Mouse (Mus musculus) adipocyte (in vitro differentiated cells): Measurements from ENCODE around the gene Spats1.

Source experiments
- DNase-seq: peaks from one replicate; pipeline ENCODE4 v3.0.0-alpha.2; 2016; ENCODE audit warnings: low spot score

The Spats1 gene

DNA sequence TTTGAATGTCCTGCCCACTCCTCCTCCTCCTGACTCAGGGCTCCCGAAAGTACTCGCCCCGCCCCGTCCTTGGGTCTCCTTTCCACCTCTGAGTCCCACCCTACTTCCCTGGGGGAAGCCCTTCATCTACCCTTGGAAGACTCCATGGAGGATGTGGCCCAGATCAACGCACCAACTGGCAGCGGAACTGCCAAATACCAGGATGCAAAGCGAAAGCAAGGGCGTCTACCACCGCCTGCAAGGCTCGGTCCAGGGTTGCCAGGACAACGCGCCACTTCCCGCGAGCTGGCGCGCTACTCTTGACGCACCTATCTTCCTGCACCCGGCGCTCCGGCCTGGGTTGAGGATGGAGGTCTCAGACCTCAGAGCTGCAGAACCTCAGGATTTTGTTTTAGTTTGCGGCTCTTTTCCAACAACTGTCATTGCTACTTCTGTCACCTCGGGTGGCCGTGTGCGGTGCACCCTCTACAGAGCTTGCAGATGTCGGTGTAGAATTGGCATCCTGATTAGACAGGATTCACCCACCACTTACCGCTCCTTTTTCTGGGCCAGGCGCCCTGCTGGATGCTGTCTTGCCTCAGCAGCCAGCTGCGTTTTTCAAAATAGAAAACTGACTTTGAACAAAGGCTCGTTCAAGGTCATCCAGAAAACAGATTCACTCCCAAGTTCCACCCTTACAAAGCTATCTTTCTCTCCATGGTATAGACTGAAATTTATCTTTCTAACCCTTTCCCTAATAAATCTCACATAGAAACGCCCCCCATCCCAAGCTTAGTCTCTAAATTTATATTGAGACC is at the start of gene Spats1:
Gene Spats1 (minus strand): TSS at position 747 of the 797 bp plus-strand sequence.
- no peak for DNase-seq

DNA sequence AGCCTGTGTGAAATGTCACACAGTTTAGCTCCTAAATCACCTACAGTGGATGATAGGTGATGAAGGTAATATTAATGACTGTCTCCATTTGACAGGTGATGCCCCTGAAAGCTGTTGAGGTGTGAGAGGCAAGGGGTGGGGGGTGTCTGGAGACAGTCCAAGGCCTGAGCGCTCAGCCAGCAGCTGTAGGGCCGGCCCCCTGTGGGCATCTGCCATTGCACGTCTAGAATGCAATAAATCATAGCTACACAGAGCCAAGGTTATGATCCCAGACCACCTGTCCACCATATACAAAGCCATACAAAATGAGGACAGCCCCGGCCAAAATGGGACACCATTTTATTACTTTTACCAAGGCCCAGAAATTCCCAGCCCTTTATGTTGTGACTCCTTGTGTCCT is 49.7 kb upstream of the Spats1 start:
- no peak for DNase-seq

DNA sequence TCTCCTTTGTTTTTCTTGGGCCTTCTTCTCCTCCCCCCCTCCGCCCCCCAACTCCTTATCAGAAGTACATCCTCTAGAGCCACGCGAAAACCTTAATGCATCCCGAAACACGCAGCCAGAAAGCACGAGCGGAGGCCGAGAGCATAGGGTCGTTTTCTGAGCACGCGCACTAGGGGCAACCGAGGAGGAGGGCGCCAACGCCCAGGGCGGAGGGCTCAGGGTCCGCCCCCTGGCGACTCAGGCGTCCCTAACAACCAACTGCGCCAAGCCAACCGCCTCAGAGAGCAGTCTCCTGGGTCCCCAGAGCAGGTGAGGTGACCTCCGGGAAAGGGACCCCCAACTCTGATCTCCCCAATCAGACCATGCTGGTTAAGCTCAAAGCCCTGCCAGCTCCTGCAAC is 48.0 kb upstream of the Spats1 start, which contains the start of gene Tcte1:
Gene Tcte1 (plus strand): TSS at position 172 of the 400 bp plus-strand sequence.
- no peak for DNase-seq

GRCm38 (mm10) chr17:45520136-45520535 is 44.9 kb upstream of the Spats1 start:
- DNase-seq = no peak

- no peak for DNase-seq
These were observed 43.7 kb upstream of the Spats1 start for GRCm38 (mm10) chr17:45518766-45519475.

GRCm38 (mm10) chr17:45517549-45518215 is 42.5 kb upstream of the Spats1 start:
- DNase-seq = no peak

- DNase-seq = no peak
These were observed 41.9 kb upstream of the Spats1 start for GRCm38 (mm10) chr17:45517135-45517534.

DNA sequence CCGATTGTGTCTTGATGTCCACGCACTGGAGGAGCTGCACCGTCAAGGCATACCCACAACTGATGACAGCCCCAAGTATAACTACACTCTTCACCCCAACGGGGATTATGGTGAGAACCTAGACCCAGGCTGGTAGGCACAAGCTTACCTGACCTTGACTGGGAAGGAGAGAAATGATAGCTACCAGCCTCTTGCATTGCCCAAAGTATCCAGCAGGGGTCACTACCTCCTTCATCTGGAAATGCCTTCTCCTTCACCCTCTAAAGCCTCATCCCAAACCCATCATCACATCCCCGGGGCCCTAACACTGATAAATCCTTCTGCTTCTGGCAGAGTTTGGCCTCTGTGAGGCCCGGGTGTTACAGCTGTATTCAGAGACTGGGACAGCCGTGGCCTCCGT is 41.3 kb upstream of the Spats1 start:
- DNase-seq = peak; percentile 74

DNA sequence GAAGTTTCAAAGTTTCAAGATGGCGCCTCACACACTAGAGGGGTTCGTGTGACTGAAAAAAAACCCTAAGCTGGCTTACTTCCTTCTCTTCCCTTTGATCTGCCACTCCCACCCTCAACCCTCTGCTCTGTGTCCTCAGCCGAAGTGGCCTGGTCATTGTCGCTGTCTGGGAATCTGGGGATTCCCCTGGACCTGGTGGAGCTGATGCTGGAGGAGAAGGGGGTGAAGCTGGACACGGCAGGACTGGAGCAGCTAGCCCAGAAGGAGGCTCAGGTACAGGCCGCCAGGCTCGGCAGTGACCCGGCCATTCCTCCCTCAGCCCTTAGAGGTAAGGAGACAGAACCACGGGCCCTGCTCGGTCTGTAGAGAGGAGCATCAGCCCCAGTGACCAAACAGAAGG is 40.6 kb upstream of the Spats1 start:
- no peak for DNase-seq

DNA sequence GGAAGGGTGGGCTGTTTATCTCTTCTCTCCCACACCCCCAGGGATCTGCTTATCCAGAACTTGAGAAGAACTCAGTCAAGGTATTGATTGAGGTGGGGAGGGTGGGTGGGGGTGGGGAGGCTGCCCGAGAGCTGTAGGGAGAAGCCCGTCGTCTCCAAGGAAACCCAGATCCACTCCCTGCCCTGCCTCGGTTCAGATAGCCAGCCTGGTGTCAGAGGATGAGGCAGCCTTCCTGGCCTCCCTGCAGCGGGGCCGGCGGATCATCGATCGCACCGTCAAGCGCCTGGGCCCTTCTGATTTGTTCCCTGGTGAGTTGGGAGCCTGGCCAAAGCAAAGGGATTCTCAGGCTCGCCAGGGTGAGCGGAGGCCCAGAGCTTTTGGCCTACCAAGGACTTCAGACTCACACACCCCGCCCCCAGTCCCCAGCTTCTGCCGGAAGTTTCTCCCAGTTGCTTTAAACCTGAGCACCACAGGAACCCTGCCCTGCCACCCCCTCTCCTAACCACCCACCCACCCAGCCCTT is 40.0 kb upstream of the Spats1 start:
- no peak for DNase-seq

DNA sequence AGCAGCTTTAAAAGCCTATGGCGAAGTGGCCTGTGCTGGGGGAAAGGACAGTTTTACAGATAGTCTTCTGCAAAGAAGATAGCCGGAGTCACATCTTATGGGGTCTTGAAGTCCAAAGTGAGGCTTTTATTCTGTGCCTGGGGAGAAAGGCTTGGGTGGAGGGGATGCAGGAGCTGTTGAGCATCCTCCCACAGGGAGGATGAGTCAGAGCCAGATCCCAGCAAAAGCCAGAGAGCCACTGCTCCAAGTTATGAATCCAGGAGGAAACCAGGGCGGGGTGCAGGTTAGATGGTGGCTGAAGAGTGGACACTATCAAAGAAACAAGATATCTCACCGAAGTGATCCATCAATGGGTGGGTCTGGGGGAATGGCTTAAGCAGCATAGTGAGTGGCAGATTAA is 36.5 kb upstream of the Spats1 start:
- DNase-seq = no peak

DNA sequence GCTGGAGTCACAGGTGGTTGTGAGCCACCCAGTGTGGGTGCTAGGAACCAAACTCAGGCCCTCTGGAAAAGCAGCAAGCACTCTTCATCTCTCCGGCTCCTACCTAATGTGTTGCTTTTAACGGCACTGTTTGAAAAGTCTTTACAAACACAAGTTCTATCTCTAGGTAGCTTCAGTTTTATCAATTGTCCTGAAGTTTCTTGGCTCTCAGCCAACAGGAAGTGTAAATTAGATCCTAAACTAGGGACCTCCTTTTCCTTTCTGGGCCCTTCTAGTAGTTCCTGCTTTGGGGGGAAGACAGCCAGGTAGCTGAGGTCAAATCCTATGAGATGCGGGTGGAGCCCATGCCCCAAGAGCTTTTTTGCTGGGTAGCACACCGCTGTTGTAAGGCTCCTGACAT is 35.7 kb upstream of the Spats1 start:
- DNase-seq = no peak

- DNase-seq = peak; percentile 94
These were observed 31.5 kb upstream of the Spats1 start, which contains the start of gene Aars2 for GRCm38 (mm10) chr17:45506700-45507189. Gene Aars2 (plus strand): TSS chr17:45506841.

GRCm38 (mm10) chr17:45505941-45506465 is 30.8 kb upstream of the Spats1 start:
- no peak for DNase-seq

- DNase-seq = no peak
These were observed 28.2 kb upstream of the Spats1 start for GRCm38 (mm10) chr17:45503301-45503973.

- no peak for DNase-seq
These were observed 27.1 kb upstream of the Spats1 start for GRCm38 (mm10) chr17:45502324-45502723.

DNA sequence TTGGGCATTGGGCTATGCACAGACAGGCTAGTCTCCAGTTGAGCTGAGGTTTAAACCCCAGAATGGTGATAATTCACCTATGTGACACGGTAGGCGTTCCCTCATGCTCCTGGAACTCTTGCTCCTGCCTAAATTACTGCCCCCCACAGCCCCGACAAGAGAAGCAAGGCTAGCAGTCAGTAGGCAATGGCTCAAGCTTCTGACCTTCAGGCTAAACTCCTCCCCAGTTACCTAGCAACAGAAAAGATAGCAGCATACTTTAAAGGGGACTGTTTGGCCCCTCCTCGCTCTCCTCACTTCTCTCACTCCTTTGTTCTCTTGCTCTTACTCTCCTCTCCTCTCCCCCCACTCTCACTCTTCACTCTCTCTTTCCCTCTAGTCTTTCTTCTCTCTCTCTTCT is 25.8 kb upstream of the Spats1 start:
- DNase-seq = no peak

GRCm38 (mm10) chr17:45499516-45499915 is 24.3 kb upstream of the Spats1 start:
- DNase-seq = no peak

DNA sequence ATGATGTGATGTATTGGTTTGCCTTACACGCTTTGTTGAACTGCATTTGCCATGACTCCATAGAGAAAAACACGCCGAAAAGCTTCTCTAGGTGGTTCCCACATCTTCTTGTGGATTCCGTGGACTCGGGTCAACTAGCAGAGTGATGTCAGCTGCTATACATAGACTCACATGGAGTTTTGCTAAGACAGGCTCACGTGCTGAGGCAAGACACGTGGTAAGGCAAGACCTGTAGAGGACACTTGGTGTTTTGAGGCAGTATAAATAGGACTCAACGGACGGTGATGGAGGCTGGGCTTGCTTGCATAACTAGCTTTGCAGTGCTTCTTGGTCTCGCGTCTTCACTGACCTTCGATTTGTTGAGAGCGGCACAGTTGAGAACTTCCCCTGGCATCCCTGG is 23.2 kb upstream of the Spats1 start:
- no peak for DNase-seq

GRCm38 (mm10) chr17:45495398-45495797 is 20.2 kb upstream of the Spats1 start:
- no peak for DNase-seq

- DNase-seq = no peak
These were observed 15.4 kb upstream of the Spats1 start for GRCm38 (mm10) chr17:45490532-45491154.
